Mouse (Mus musculus) lung, embryonic 16.5 days (tissue): Measurements from ENCODE around the gene Olfr675. TPM values are rescaled to one million over a fixed set of nuclear protein-coding genes. Genes with fewer than 3 reads are reported as not detected.
"Not testable (repeated sequence)": the region's sequence is repeated elsewhere in the genome, so short reads cannot be mapped to it uniquely, and the experiment has no call there.

Experiments
- ATAC-seq: fragments of 200-750 bp; cut with Nextera tagmentation; 2 replicates; pipeline ENCODE4 v1.8.0; 2017; ENCODE audit warnings: low read depth, mild to moderate bottlenecking, moderate library complexity
- H3K27ac ChIP-seq: fragments of 300-500 bp; sonication (generic); 2 replicates; pipeline ENCODE4 v1.5.1; 2014; ENCODE audit warnings: mild to moderate bottlenecking, control low read depth, low read length
- H3K27me3 ChIP-seq: fragments of 300-500 bp; sonication (generic); 2 replicates; pipeline ENCODE4 v1.6.1; 2014; ENCODE audit warnings: low read depth, low read length, mixed read lengths; ENCODE audit not compliant: control insufficient read depth, insufficient read depth
- H3K36me3 ChIP-seq: fragments of 300-500 bp; sonication (generic); 2 replicates; pipeline ENCODE4 v1.6.1; 2014; ENCODE audit warnings: low read length; ENCODE audit not compliant: control insufficient read depth, insufficient read depth
- H3K4me1 ChIP-seq: fragments of 300-500 bp; sonication (generic); replicated peaks from 2 replicates; pipeline ENCODE4 v1.6.1; 2014; ENCODE audit warnings: low read length, mixed read lengths; ENCODE audit not compliant: control insufficient read depth, insufficient read depth
- H3K4me2 ChIP-seq: fragments of 300-500 bp; sonication (generic); 2 replicates; pipeline ENCODE4 v1.6.1; 2014; ENCODE audit warnings: low read depth, low read length, control low read depth
- H3K4me3 ChIP-seq: fragments of 300-500 bp; sonication (generic); 2 replicates; pipeline ENCODE4 v1.5.1; 2014; ENCODE audit warnings: mild to moderate bottlenecking, low read length, control low read depth
- H3K9ac ChIP-seq: fragments of 300-500 bp; sonication (generic); 2 replicates; pipeline ENCODE4 v1.6.1; 2014; ENCODE audit warnings: low read length, control low read depth
- H3K9me3 ChIP-seq: fragments of 300-500 bp; sonication (generic); 2 replicates; pipeline ENCODE4 v1.6.1; 2016; ENCODE audit warnings: low read length; ENCODE audit not compliant: control insufficient read depth
- WGBS: fragments of 180-500 bp; shearing (Covaris S2); extraction: QIAGEN DNeasy Blood & Tissue Kit; methylation state at CpG from one replicate; pipeline ENCODE4 v1.1.7; 2014; 5-methylcytosine and 5-hydroxymethylcytosine counted together
- polyA plus RNA-seq: library from polyadenylated mRNA; unstranded; fragments of >200 nt; fragmentation: Nextera tagmentation; extraction: Ambion mirVana; gene quantifications from 2 replicates; pipeline ENCODE4 v1.2.1, GENCODE M21; 2015

The Olfr675 gene
- polyA plus RNA-seq, result not detected in 2 replicates

GRCm38 (mm10) chr7:105028360-105028759, at the start of gene Olfr675:
Gene Olfr675, minus strand, starts transcription at chr7:105028460.
- H3K36me3 ChIP-seq, result no peaks in the 10 kb centered on the region
- H3K9ac ChIP-seq, result no peak within 1 kb of the TSS
- no peaks in the 10 kb centered on the region for H3K27me3 ChIP-seq
- no peaks in the 10 kb centered on the region for H3K9me3 ChIP-seq
- H3K4me1 ChIP-seq, result no peaks in the 10 kb centered on the region
- WGBS, result 67% methylated on average over 1 of the region's 1 CpGs
- no peak within 1 kb of the TSS for H3K4me2 ChIP-seq
- H3K4me3 ChIP-seq, result no peak within 1 kb of the TSS
- no peak within 1 kb of the TSS for H3K27ac ChIP-seq
- ATAC-seq, result no peak

DNA sequence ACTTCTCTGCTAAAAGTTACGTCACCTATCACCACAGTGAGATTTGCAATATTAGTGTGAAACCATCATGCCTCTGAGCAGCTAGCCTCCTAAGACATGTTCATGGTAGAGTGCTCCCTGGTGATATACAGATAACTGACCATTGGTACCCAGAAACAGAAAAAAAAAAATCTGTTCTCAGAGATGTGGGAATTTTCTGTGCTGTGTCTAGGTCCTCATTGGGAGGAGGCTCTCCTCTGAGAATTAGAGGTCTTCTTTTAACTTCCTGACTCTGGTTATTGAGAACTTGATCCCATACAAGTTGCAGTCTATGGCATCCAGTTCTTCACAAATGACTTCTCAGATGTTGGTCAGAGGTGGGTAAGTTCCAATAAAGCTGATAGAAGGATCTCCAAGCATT, 35.9 kb upstream of the Olfr675 start, which contains the start of gene Olfr678:
Olfr678 (plus strand) TSS at position 301 of the 400 bp plus-strand sequence.
- no peak within 1 kb of the TSS for H3K9ac ChIP-seq
- H3K4me1 ChIP-seq, result no peaks in the 10 kb centered on the region
- 81% methylated on average over 1 of the region's 1 CpGs for whole genome bisulfite sequencing
- no peak within 1 kb of the TSS for H3K27ac ChIP-seq
- H3K9me3 ChIP-seq, result no peaks in the 10 kb centered on the region
- no peak for ATAC-seq
- H3K4me3 ChIP-seq, result no peak within 1 kb of the TSS
- H3K4me2 ChIP-seq, result no peak within 1 kb of the TSS
- no peaks in the 10 kb centered on the region for H3K36me3 ChIP-seq
- no peaks in the 10 kb centered on the region for H3K27me3 ChIP-seq

- no peak for ATAC-seq
- no peak overlapping the region for H3K4me2 ChIP-seq
- H3K4me3 ChIP-seq, result no peak overlapping the region
- no peak overlapping the region for H3K27ac ChIP-seq
- no peaks in the 10 kb centered on the region for H3K27me3 ChIP-seq
- H3K4me1 ChIP-seq, result no peaks in the 10 kb centered on the region
- no peaks in the 10 kb centered on the region for H3K9me3 ChIP-seq
- no peaks in the 10 kb centered on the region for H3K36me3 ChIP-seq
- no peak overlapping the region for H3K9ac ChIP-seq
These were observed 30.7 kb upstream of the Olfr675 start for GRCm38 (mm10) chr7:105058951-105059350.

DNA sequence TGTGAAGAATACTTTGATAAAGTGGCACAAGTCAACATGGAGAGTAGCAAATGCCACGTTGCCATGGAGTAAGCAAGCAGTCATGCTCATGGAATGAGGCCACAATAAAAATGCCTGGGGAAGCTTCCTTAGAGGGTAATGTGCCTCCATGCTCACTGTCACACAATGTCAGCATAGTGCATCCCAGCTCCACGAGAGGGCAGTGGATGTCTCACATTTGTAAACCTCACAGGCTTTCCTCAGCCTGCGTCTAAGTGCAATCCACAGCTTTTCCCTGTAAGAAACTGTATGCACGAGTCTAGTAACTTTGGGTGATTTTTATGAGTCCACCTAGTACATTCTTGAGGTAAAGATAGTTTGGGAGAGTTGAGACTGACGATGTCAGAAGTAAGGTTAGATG, 5.6 kb upstream of the Olfr675 start:
- ATAC-seq, H3K9me3 ChIP-seq, H3K27me3 ChIP-seq, H3K36me3 ChIP-seq, H3K9ac ChIP-seq, H3K4me1 ChIP-seq, H3K27ac ChIP-seq, H3K4me3 ChIP-seq, H3K4me2 ChIP-seq: not testable (repeated sequence)
- WGBS, result 48% methylated on average over 5 of the region's 5 CpGs

GRCm38 (mm10) chr7:105032398-105032797, 4.1 kb upstream of the Olfr675 start, which contains the start of gene Olfr676:
Gene Olfr676, plus strand, starts transcription at chr7:105032698.
- Histone ChIP-seq H3K4me3 (no peak within 1 kb of the TSS), H3K9ac (no peak within 1 kb of the TSS), H3K4me1 (no peaks in the 10 kb centered on the region), H3K27ac (no peak within 1 kb of the TSS), H3K36me3 (no peaks in the 10 kb centered on the region), H3K9me3 (no peaks in the 10 kb centered on the region), H3K4me2 (no peak within 1 kb of the TSS), H3K27me3 (no peaks in the 10 kb centered on the region)
- ATAC-seq, result no peak

DNA sequence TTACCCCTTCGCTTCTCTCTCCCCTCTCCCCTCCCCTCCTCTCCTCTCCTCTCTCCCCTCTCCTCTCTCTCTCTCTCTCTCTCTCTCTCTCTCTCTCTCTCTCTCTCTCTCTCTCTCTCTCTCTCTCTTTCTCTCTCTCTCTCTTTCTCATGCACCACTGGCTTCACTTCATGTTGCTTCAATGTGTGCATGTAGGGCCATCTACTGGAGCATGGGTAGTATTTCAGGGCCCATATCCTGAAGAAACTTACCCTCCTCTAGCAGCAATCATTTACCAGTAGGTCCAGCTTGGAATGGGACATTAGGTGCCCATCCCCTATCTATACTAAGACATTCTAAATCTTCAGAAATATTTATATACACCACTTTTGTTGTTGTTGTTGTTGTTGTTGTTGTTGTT, 5.7 kb downstream of the Olfr675 start:
- Histone ChIP-seq H3K9ac (no peak overlapping the region), H3K4me3 (no peak overlapping the region), H3K36me3 (no peaks in the 10 kb centered on the region), H3K27me3 (no peaks in the 10 kb centered on the region), H3K4me2 (no peak overlapping the region), H3K9me3 (no peaks in the 10 kb centered on the region), H3K27ac (no peak overlapping the region), H3K4me1 (no peaks in the 10 kb centered on the region)
- no peak for ATAC-seq
- WGBS, result 63% methylated on average over 1 of the region's 1 CpGs

GRCm38 (mm10) chr7:105001929-105002328, 26.3 kb downstream of the Olfr675 start, which contains the start of gene Olfr672:
Gene Olfr672, minus strand, starts transcription at chr7:105002029.
- ATAC-seq, result no peak

DNA sequence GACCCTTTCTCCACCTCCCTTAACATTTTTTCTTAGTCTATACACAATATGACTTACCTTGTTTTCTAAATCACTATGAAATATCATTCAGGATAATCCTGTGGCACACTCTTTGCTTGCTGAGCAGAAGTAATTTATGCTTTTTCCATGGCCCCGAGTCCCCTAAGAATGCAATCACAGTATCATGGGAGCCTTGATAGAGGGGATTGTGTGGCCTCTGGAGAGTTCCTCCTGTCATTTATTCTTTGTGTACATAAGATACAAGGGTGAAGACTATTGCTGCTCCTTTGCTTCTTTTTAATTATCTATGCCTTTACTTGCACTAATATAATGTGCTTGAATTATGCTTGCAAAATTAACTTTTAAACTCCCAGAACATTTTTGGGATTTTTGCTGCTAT, 49.2 kb downstream of the Olfr675 start, which contains the start of gene Olfr671:
Olfr671 (minus strand) TSS at position 101 of the 400 bp plus-strand sequence.
- Histone ChIP-seq H3K4me3 (no peak within 1 kb of the TSS), H3K27ac (no peak within 1 kb of the TSS), H3K9ac (no peak within 1 kb of the TSS), H3K36me3 (no peaks in the 10 kb centered on the region), H3K27me3 (no peaks in the 10 kb centered on the region), H3K4me2 (no peak within 1 kb of the TSS), H3K9me3 (no peaks in the 10 kb centered on the region), H3K4me1 (no peaks in the 10 kb centered on the region)
- WGBS, result 61% methylated on average over 1 of the region's 1 CpGs
- ATAC-seq, result no peak

More at GRCm38 (mm10) chr7:105001929-105002328, 26.3 kb downstream of the Olfr675 start, which contains the start of gene Olfr672:
- no peaks in the 10 kb centered on the region for H3K4me1 ChIP-seq
- no peaks in the 10 kb centered on the region for H3K27me3 ChIP-seq
- H3K27ac ChIP-seq, result no peak within 1 kb of the TSS
- H3K4me2 ChIP-seq, result no peak within 1 kb of the TSS
- no peak within 1 kb of the TSS for H3K9ac ChIP-seq
- no peaks in the 10 kb centered on the region for H3K36me3 ChIP-seq
- no peak within 1 kb of the TSS for H3K4me3 ChIP-seq
- no peaks in the 10 kb centered on the region for H3K9me3 ChIP-seq

DNA sequence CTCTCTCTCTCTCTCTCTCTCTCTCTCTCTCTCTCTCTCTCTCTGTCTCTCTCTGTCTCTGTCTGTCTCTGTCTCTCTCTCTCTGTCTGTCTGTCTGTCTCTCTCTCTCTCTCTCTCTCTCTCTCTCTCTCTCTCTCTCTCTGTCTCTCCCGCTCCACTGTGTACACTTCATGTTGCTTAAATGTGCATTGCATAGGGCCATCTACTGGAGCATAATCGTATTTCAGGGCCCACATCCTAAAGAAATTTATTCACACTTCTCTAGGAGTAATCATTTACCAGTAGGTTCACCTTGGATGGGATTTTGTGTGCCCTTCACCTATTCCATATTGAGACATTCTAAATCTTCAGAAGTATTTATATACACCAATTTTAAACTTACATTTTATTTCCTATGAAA, 55.8 kb downstream of the Olfr675 start:
- not testable (repeated sequence) for H3K4me2 ChIP-seq, H3K4me1 ChIP-seq, H3K36me3 ChIP-seq, H3K9ac ChIP-seq, H3K4me3 ChIP-seq, ATAC-seq, H3K9me3 ChIP-seq, H3K27me3 ChIP-seq, H3K27ac ChIP-seq
- 53% methylated on average over 2 of the region's 2 CpGs for WGBS
